Mouse (Mus musculus): Measurements from ENCODE around the gene D630003M21Rik.

DNA sequence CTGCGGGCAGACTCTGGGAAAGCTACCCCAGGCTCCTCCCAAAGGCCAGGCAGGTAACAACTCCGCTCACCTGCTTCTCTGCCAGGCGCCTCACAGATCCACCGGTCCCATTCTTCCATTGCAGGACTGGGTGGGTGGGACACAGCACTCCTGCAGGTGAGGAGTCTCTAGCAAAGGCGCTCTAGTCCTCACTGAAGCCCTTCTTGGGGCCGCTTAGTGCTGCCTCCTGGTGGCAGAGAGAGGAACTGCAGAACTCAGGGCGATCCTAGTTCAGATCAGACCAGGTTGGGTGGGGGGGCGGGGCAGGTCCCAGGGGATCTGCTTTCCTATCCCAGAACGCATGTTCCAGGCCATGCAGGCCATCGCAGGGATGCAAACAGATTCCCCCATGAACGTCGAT is 29.8 kb upstream of the D630003M21Rik start:
- no peak for TF ChIP-seq POLR2A (IDR thresholded peaks at IDR 0.05; ENCODE audit: low read depth, low read length)
- TF ChIP-seq CTCF (IDR thresholded peaks at IDR 0.05; ENCODE audit: extremely low read depth, insufficient read length, insufficient replicate concordance, low read depth, low read length): peak; percentile 86

All from small intestine, adult 2 months (tissue).